Mouse (Mus musculus) megakaryocyte, embryonic 14.5 days (primary cell): Measurements from ENCODE around the gene Sdsl.

ENCODE experiments used
- FLI1 ChIP-seq: IDR thresholded peaks from 2 replicates; pipeline ENCODE4 v1.6.1; 2012; ENCODE audit warnings: low read length, inconsistent platforms, mixed read lengths
- GATA1 ChIP-seq: IDR thresholded peaks from 3 replicates; pipeline ENCODE4 v1.6.1; 2012; ENCODE audit warnings: mixed read lengths, low read length, inconsistent platforms, borderline replicate concordance

- TF ChIP-seq GATA1 (no peak), FLI1 (no peak)
Measured at GRCm38 (mm10) chr5:120461902-120462301, 10.7 kb downstream of the Sdsl start.
